12 mouse cellular contexts compared by ENCODE assay signal in genomic region chr14:120362409-120362992, GRCm38 (mm10).
A peak's percentile ranks its signal among the peaks of the same experiment; 100 is the strongest.
DNase-seq lines count a peak whose midpoint lies in the region; ATAC-seq and TF ChIP-seq lines count a peak whose summit lies in the region.
"Had no signal": no experiment of that assay in that cellular context is flagged by ENCODE, and none has a peak within 500 bp of the region (broad histone marks: within the 10 kb centered on the region; RNA-seq: fewer than 3 reads in every experiment).

No protein-coding gene starts in this region.

- peak overlapping the region; percentile 64 for H3K27ac ChIP-seq in gastrocnemius, adult 2 months
- peak overlapping the region; percentile 62 for H3K27ac ChIP-seq in neural tube, embryonic 13.5 days (replicated peaks)
- H3K27ac ChIP-seq in neural tube, embryonic 15.5 days (replicated peaks) = no peak overlapping the region; the same call in 1 of the 2 replicates
- H3K27ac ChIP-seq in liver, embryonic 12.5 days = peak overlapping the region; percentile 36; the same call in 1 of the 2 replicates
- H3K27ac ChIP-seq: neural tube, embryonic 12.5 days had no signal

- no peak for TF ChIP-seq CTCF in gastrocnemius, adult 2 months (IDR thresholded peaks at IDR 0.05)

- H3K9ac ChIP-seq in neural tube, embryonic 13.5 days = no peak overlapping the region
- no peak overlapping the region for H3K9ac ChIP-seq in neural tube, embryonic 15.5 days (replicated peaks)
- H3K9ac ChIP-seq in liver, embryonic 12.5 days = no peak overlapping the region
- H3K9ac ChIP-seq: neural tube, embryonic 12.5 days had no signal

- WGBS in neural tube, embryonic 13.5 days = 63% methylated on average over 8 of the region's 8 CpGs
- WGBS in neural tube, embryonic 15.5 days = 66% methylated on average over 8 of the region's 8 CpGs
- 59% methylated on average over 8 of the region's 8 CpGs for WGBS in liver, embryonic 12.5 days (ENCODE audit: insufficient replicate concordance)

- H3K4me1 ChIP-seq in neural tube, embryonic 13.5 days (replicated peaks) = peaks cover 9% of the 10 kb centered on the region
- H3K4me1 ChIP-seq in neural tube, embryonic 15.5 days = peaks cover 8% of the 10 kb centered on the region; the same call in 1 of the 2 replicates
- H3K4me1 ChIP-seq in liver, embryonic 12.5 days = peaks cover 17% of the 10 kb centered on the region
- H3K4me1 ChIP-seq: neural tube, embryonic 12.5 days had no signal

- DNase-seq in gastrocnemius, adult 2 months = no peak
- no peak for DNase-seq in gastrocnemius, postnatal 25 days
- no peak for DNase-seq in urinary bladder, adult 18-20 months (ENCODE audit: low spot score in 2 of 2)
- no peak for DNase-seq in right cerebral cortex, postnatal 25 days
- DNase-seq in testis, postnatal 10 days (ENCODE audit: low spot score) = no peak
- DNase-seq: gastrocnemius, postnatal 14 days; kidney, postnatal 10 days had no signal

- H3K4me3 ChIP-seq in gastrocnemius, adult 2 months = no peak overlapping the region
- H3K4me3 ChIP-seq in neural tube, embryonic 13.5 days = no peak overlapping the region
- no peak overlapping the region for H3K4me3 ChIP-seq in neural tube, embryonic 15.5 days (replicated peaks)
- no peak overlapping the region for H3K4me3 ChIP-seq in liver, embryonic 12.5 days
- H3K4me3 ChIP-seq: erythroblast, embryonic 14.5 days; neural tube, embryonic 12.5 days had no signal

- 0 out of 2 replicates have a peak, but pooled peaks have one; percentile 43 for ATAC-seq in neural tube, embryonic 13.5 days (ENCODE audit: low read depth)
- no peak for ATAC-seq in neural tube, embryonic 15.5 days (ENCODE audit: low FRiP score)
- ATAC-seq in liver, embryonic 12.5 days = 0 out of 2 replicates have a peak, but pooled peaks have one; percentile 24

- no peaks in the 10 kb centered on the region for H3K27me3 ChIP-seq in neural tube, embryonic 13.5 days
- no peaks in the 10 kb centered on the region for H3K27me3 ChIP-seq in neural tube, embryonic 15.5 days (replicated peaks)
- H3K27me3 ChIP-seq in liver, embryonic 12.5 days (replicated peaks) = no peaks in the 10 kb centered on the region
- H3K27me3 ChIP-seq: neural tube, embryonic 12.5 days had no signal

- H3K9me3 ChIP-seq in neural tube, embryonic 13.5 days = no peaks in the 10 kb centered on the region
- H3K9me3 ChIP-seq in neural tube, embryonic 15.5 days (replicated peaks) = no peaks in the 10 kb centered on the region
- no peaks in the 10 kb centered on the region for H3K9me3 ChIP-seq in liver, embryonic 12.5 days (replicated peaks)
- H3K9me3 ChIP-seq: neural tube, embryonic 12.5 days had no signal

- no peaks in the 10 kb centered on the region for H3K36me3 ChIP-seq in neural tube, embryonic 13.5 days
- no peaks in the 10 kb centered on the region for H3K36me3 ChIP-seq in neural tube, embryonic 15.5 days
- peaks cover 10% of the 10 kb centered on the region for H3K36me3 ChIP-seq in liver, embryonic 12.5 days
- H3K36me3 ChIP-seq: neural tube, embryonic 12.5 days had no signal

- intact Hi-C loops in gastrocnemius, adult 2 months (cut with DNase I) = no loop called here

- no peak overlapping the region for H3K4me2 ChIP-seq in neural tube, embryonic 13.5 days
- no peak overlapping the region for H3K4me2 ChIP-seq in neural tube, embryonic 15.5 days
- H3K4me2 ChIP-seq in liver, embryonic 12.5 days = no peak overlapping the region
- H3K4me2 ChIP-seq: neural tube, embryonic 12.5 days had no signal
